8 mouse cellular contexts compared by ENCODE assay signal in the genomic region with DNA sequence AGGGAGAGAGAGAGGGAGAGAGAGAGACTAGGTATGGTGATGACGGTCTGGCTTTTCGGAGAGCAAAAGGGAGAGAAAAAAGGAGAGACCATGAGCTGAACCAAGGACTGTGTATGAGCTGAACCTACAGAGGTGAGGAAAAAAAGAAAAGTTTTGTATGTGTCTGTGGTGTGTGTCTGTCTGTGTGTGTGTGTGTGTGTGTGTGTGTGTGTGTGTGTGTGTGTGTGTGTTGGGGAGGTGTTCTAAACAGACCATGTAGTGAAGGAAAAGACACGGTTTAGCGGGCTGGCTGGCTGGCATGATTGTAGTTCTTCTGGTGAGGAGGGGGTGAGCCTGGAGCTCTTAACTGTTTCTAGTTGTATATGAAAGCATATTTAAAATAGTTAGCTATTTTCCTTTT.
DNase-seq lines count a peak whose midpoint lies in the region; ATAC-seq and TF ChIP-seq lines count a peak whose summit lies in the region.

No protein-coding gene starts in this region.

- no peaks in the 10 kb centered on the region for H3K36me3 ChIP-seq in heart, embryonic 11.5 days (ENCODE audit: control insufficient read depth, insufficient read depth, low read length)
- H3K36me3 ChIP-seq in embryonic facial prominence, embryonic 12.5 days: no peaks in the 10 kb centered on the region
- no peaks in the 10 kb centered on the region for H3K36me3 ChIP-seq in hindbrain, embryonic 14.5 days (replicated peaks; ENCODE audit: control insufficient read depth, insufficient read depth)
- no peaks in the 10 kb centered on the region for H3K36me3 ChIP-seq in midbrain, postnatal 0 days (ENCODE audit: insufficient read depth, low read length)

- H3K4me3 ChIP-seq in heart, embryonic 11.5 days (ENCODE audit: low read depth, low read length): peak overlapping the region; percentile 62
- H3K4me3 ChIP-seq in embryonic facial prominence, embryonic 12.5 days: peak overlapping the region; percentile 76
- peak overlapping the region; percentile 76 for H3K4me3 ChIP-seq in hindbrain, embryonic 14.5 days (replicated peaks; ENCODE audit: low read length)
- H3K4me3 ChIP-seq in midbrain, postnatal 0 days (ENCODE audit: low read depth, low read length): peak overlapping the region; percentile 66

- no peaks in the 10 kb centered on the region for H3K27me3 ChIP-seq in heart, embryonic 11.5 days (ENCODE audit: control insufficient read depth, insufficient read depth, low read length)
- no peaks in the 10 kb centered on the region for H3K27me3 ChIP-seq in embryonic facial prominence, embryonic 12.5 days
- H3K27me3 ChIP-seq in hindbrain, embryonic 14.5 days (ENCODE audit: control insufficient read depth, insufficient read depth, low read length): no peaks in the 10 kb centered on the region
- no peaks in the 10 kb centered on the region for H3K27me3 ChIP-seq in midbrain, postnatal 0 days (ENCODE audit: insufficient read depth, low read length)

- intact Hi-C loops in heart, postnatal 25 days (cut with DNase I): loop anchor here (2.0 to 5.0 kb wide), 2 partner anchors 103 to 371 kb away; no protein-coding TSS in a partner anchor

- TF ChIP-seq CTCF in midbrain, postnatal 0 days (IDR thresholded peaks at IDR 0.05): no peak

- H3K27ac ChIP-seq in heart, embryonic 11.5 days (ENCODE audit: low read depth, low read length): peak overlapping the region; percentile 92
- peak overlapping the region; percentile 100 for H3K27ac ChIP-seq in embryonic facial prominence, embryonic 12.5 days
- peak overlapping the region; percentile 99 for H3K27ac ChIP-seq in hindbrain, embryonic 14.5 days
- H3K27ac ChIP-seq in midbrain, postnatal 0 days (ENCODE audit: low read depth, low read length): peak overlapping the region; percentile 98

- peak overlapping the region; percentile 75 for H3K9ac ChIP-seq in heart, embryonic 11.5 days (ENCODE audit: low read depth, low read length)
- H3K9ac ChIP-seq in embryonic facial prominence, embryonic 12.5 days: peak overlapping the region; percentile 95
- H3K9ac ChIP-seq in hindbrain, embryonic 14.5 days: peak overlapping the region; percentile 100
- H3K9ac ChIP-seq in midbrain, postnatal 0 days (replicated peaks; ENCODE audit: low read length, poor library complexity, severe bottlenecking): peak overlapping the region; percentile 99

- H3K9me3 ChIP-seq in heart, embryonic 11.5 days (replicated peaks; ENCODE audit: control insufficient read depth, low read length): no peaks in the 10 kb centered on the region
- H3K9me3 ChIP-seq in embryonic facial prominence, embryonic 12.5 days: no peaks in the 10 kb centered on the region
- no peaks in the 10 kb centered on the region for H3K9me3 ChIP-seq in hindbrain, embryonic 14.5 days (ENCODE audit: control insufficient read depth, low read length)
- H3K9me3 ChIP-seq in midbrain, postnatal 0 days (ENCODE audit: low read length): no peaks in the 10 kb centered on the region

- no peak for DNase-seq in heart, postnatal 25 days (ENCODE audit: low spot score)
- peak; percentile 66 for DNase-seq in hindbrain, embryonic 14.5 days (ENCODE audit: low spot score)
- peak; percentile 58 for DNase-seq in midbrain, postnatal 0 days (ENCODE audit: low spot score)
- DNase-seq in frontal cortex, adult 2 months (ENCODE audit: extremely low spot score in 1 of 2, low spot score in 1 of 2): no peak
- DNase-seq in Muller cell, postnatal 12 days (ENCODE audit: inconsistent ontology term): no peak
- DNase-seq in embryo, embryonic 9.5 days (ENCODE audit: extremely low spot score): no peak

- H3K4me2 ChIP-seq in heart, embryonic 11.5 days: peak overlapping the region; percentile 71
- peak overlapping the region; percentile 55 for H3K4me2 ChIP-seq in embryonic facial prominence, embryonic 12.5 days (replicated peaks)
- H3K4me2 ChIP-seq in hindbrain, embryonic 14.5 days (replicated peaks): peak overlapping the region; percentile 98
- H3K4me2 ChIP-seq in midbrain, postnatal 0 days (ENCODE audit: low read depth, low read length, poor library complexity, severe bottlenecking): peak overlapping the region; percentile 68

- peaks cover 4% of the 10 kb centered on the region; the same call in 1 of the 2 replicates for H3K4me1 ChIP-seq in heart, embryonic 11.5 days (ENCODE audit: control insufficient read depth, insufficient read depth, low read length)
- peaks cover 19% of the 10 kb centered on the region for H3K4me1 ChIP-seq in embryonic facial prominence, embryonic 12.5 days
- H3K4me1 ChIP-seq in hindbrain, embryonic 14.5 days (replicated peaks; ENCODE audit: control insufficient read depth, insufficient read depth, low read length): peaks cover 30% of the 10 kb centered on the region
- H3K4me1 ChIP-seq in midbrain, postnatal 0 days (ENCODE audit: insufficient read depth, low read length): peaks cover 9% of the 10 kb centered on the region; the same call in 1 of the 2 replicates

- 10% methylated on average over 4 of the region's 4 CpGs for WGBS in heart, embryonic 11.5 days (ENCODE audit: insufficient replicate concordance)
- 1% methylated on average over 4 of the region's 4 CpGs for WGBS in embryonic facial prominence, embryonic 12.5 days
- WGBS in hindbrain, embryonic 14.5 days: 0% methylated on average over 4 of the region's 4 CpGs
- 0% methylated on average over 4 of the region's 4 CpGs for WGBS in midbrain, postnatal 0 days

- 0 out of 2 replicates have a peak, but pooled peaks have one; percentile 14 for ATAC-seq in heart, embryonic 11.5 days (replicated peaks; ENCODE audit: insufficient number of reproducible peaks, low FRiP score, low TSS enrichment)
- no peak for ATAC-seq in embryonic facial prominence, embryonic 12.5 days (ENCODE audit: insufficient number of reproducible peaks, insufficient read depth, low FRiP score, low TSS enrichment)
- peak; percentile 5; the same call in 1 of the 2 replicates for ATAC-seq in hindbrain, embryonic 14.5 days (ENCODE audit: low FRiP score)
- 0 out of 2 replicates have a peak, but pooled peaks have one; percentile 9 for ATAC-seq in midbrain, postnatal 0 days (ENCODE audit: low FRiP score)

Comparison
In these comparisons a context has a peak if more than half of its experiments do, and no peak if none do; other contexts are left out.
1. DNase-seq: peak in hindbrain, embryonic 14.5 days (single experiment) and midbrain, postnatal 0 days (single experiment); none in heart, postnatal 25 days (single experiment), frontal cortex, adult 2 months (0 of 2), Muller cell, postnatal 12 days (single experiment) and embryo, embryonic 9.5 days (single experiment).
2. Peak in every context shown above with its lines, with median percentiles within 50 percentile points of each other: H3K27ac ChIP-seq, H3K4me2 ChIP-seq, H3K4me3 ChIP-seq and H3K9ac ChIP-seq.